Mouse (Mus musculus) heart, postnatal 0 days (tissue): ENCODE measurements around the gene Rac3.
"Not testable (repeated sequence)": the region's sequence is repeated elsewhere in the genome, so short reads cannot be mapped to it uniquely, and the experiment has no call there.

Experiments used
- CTCF ChIP-seq: IDR thresholded peaks from 2 replicates; pipeline ENCODE4 v1.5.1; 2016; ENCODE audit warnings: antibody characterized with exemption, control low read depth, low read depth
- EP300 ChIP-seq: IDR thresholded peaks from 2 replicates; pipeline ENCODE4 v1.6.1; 2016; ENCODE audit warnings: antibody characterized with exemption, low read depth

DNA sequence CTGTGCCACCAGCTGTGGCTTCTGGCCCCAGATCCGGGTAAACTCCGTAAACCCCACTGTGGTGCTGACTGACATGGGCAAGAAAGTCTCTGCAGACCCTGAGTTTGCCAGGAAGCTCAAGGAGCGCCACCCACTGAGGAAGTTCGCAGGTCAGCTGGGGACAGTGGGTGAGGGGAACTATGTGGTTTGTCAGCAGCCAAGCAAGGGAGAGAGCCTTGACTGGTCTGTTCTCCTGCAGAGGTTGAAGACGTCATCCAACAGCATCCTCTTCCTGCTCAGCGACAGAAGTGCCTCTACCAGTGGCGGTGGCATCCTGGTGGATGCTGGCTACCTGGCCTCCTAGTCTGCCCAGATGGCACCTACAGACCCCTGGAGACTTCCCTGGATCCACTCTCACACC, 45.8 kb downstream of the Rac3 start:
- TF ChIP-seq EP300, CTCF: not testable (repeated sequence)
